Mouse (Mus musculus) neutrophil, adult 59 days (primary cell): ENCODE measurements around the gene Tmem182. TPM values are rescaled to one million over a fixed set of nuclear protein-coding genes. Genes with fewer than 3 reads are reported as not detected.

Experiments
- total RNA-seq, 2 experiments: library from RNA; stranded (reverse); gene quantifications; 1 replicate in 1 of 2; 2 replicates in 1 of 2; pipeline ENCODE4 v1.2.4; 2023

Gene Tmem182
- not detected for total RNA-seq

GRCm38 (mm10) chr1:40805351-40805750, at the start of gene Tmem182:
Gene Tmem182, plus strand, starts transcription at chr1:40805601.

GRCm38 (mm10) chr1:40790324-40791141, 14.9 kb upstream of the Tmem182 start, which contains the start of gene Mfsd9:
Gene Mfsd9, minus strand, starts transcription at chr1:40790687.

Other genes with a start within 250 kb of the Tmem182 start
- gene Slc9a4, start 225.5 kb upstream of the Tmem182 start, total RNA-seq, result not detected
- under 1 TPM; 0.07 to 0.11 TPM for gene Slc9a2, start 125.0 kb upstream of the Tmem182 start, total RNA-seq
- gene Mfsd9, start 14.9 kb upstream of the Tmem182 start, total RNA-seq, result 1 to 10 TPM; 3.5 to 3.6 TPM